Mouse (Mus musculus) forebrain, embryonic 10.5 days (tissue): ENCODE measurements around the gene Trank1. TPM values are rescaled to one million over a fixed set of nuclear protein-coding genes. Genes with fewer than 3 reads are reported as not detected.

ENCODE experiments used
- polyA plus RNA-seq: library from polyadenylated mRNA; unstranded; fragments of >200 nt; fragmentation: Nextera tagmentation; extraction: Ambion mirVana; gene quantifications from 2 replicates; pipeline ENCODE4 v1.2.1, GENCODE M21; 2016

Gene Trank1
- polyA plus RNA-seq, 1 experiment from 2014 or later, result 0.20 TPM

Other genes starting within 250 kb of the Trank1 start
- 41.8 and 42.1 TPM in 2 replicates for gene Lrrfip2, start 194.1 kb upstream of the Trank1 start, polyA plus RNA-seq
- gene Mlh1, start 39.9 kb upstream of the Trank1 start, polyA plus RNA-seq, result 57.8 and 58.3 TPM in 2 replicates
- gene Epm2aip1, start 39.8 kb upstream of the Trank1 start, polyA plus RNA-seq, result 28.0 and 29.7 TPM in 2 replicates
- 0.14 and 0.21 TPM in 2 replicates for gene Dclk3, start 127.3 kb downstream of the Trank1 start, polyA plus RNA-seq